Mouse (Mus musculus) heart, adult 2 months (tissue): ENCODE measurements at regions not wholly inside any gene's neighbourhood (a gene's known extent, or its start where the extent isn't known, plus 50 kb on each side); places are given as distances from the start of the nearest gene placed in this dataset.

Source experiments
- DNase-seq, 2 experiments: peaks; one replicate each; pipeline ENCODE4 v3.0.0; 2021
- H3K27ac ChIP-seq: fragments of 200-600 bp; 2 replicates; pipeline ENCODE4 v1.8.1; 2022
- H3K27me3 ChIP-seq: fragments of 200-500 bp; 2 replicates; pipeline ENCODE4 v1.6.1; 2012; ENCODE audit warnings: mild to moderate bottlenecking, low read length, inconsistent platforms, mixed read lengths; ENCODE audit not compliant: control insufficient read depth, insufficient read depth
- H3K36me3 ChIP-seq: fragments of 200-500 bp; 2 replicates; pipeline ENCODE4 v1.6.1; 2012; ENCODE audit warnings: low read length, inconsistent platforms; ENCODE audit not compliant: control insufficient read depth, insufficient read depth
- H3K4me1 ChIP-seq: fragments of 200-500 bp; 2 replicates; pipeline ENCODE4 v1.6.1; 2011; ENCODE audit warnings: low read length; ENCODE audit not compliant: control insufficient read depth, insufficient read depth
- H3K4me3 ChIP-seq: fragments of 200-600 bp; 2 replicates; pipeline ENCODE4 v1.8.1; 2022
- H3K79me2 ChIP-seq: fragments of 200-500 bp; replicated peaks from 2 replicates; pipeline ENCODE4 v1.6.1; 2012; ENCODE audit warnings: mild to moderate bottlenecking, inconsistent platforms, low read length, moderate library complexity, mixed read lengths; ENCODE audit not compliant: control insufficient read depth, insufficient read depth
- H3K9ac ChIP-seq: fragments of 200-500 bp; 2 replicates; pipeline ENCODE4 v1.6.1; 2012; ENCODE audit warnings: low read depth, mild to moderate bottlenecking, control low read depth, inconsistent platforms, low read length, mixed read lengths
- CTCF ChIP-seq: fragments of 200-600 bp; IDR thresholded peaks from 2 replicates; pipeline ENCODE4 v1.8.1; 2022; ENCODE audit warnings: antibody characterized with exemption, mild to moderate bottlenecking, moderate library complexity
- EP300 ChIP-seq: fragments of 200-500 bp; IDR thresholded peaks from 2 replicates; pipeline ENCODE4 v1.6.1; 2011; ENCODE audit warnings: low read depth, low read length, control low read depth; ENCODE audit not compliant: insufficient read depth
- POLR2A ChIP-seq: fragments of 200-500 bp; IDR thresholded peaks from 2 replicates; pipeline ENCODE4 v1.6.1; 2011; ENCODE audit warnings: mild to moderate bottlenecking, low read depth, low read length, control low read depth; ENCODE audit not compliant: insufficient read depth
- WGBS: fragments of 180-500 bp; shearing (Covaris S2); methylation state at CpG from one replicate; pipeline ENCODE4 v1.1.7; 2018; 5-methylcytosine and 5-hydroxymethylcytosine counted together
- intact Hi-C: fragments of 180-260 bp; cut with DNase I; formaldehyde crosslinking; loops from one replicate; pipeline ENCODE4 v1.15.1; 2025

GRCm38 (mm10) chr4:125270951-125271350 is 143.3 kb upstream of the Zc3h12a start:
- intact Hi-C loops = no loop called here
- Histone ChIP-seq H3K9ac (no peak overlapping the region), H3K36me3 (no peaks in the 10 kb centered on the region), H3K27ac (no peak overlapping the region), H3K4me3 (no peak overlapping the region), H3K4me1 (no peaks in the 10 kb centered on the region), H3K79me2 (no peaks in the 10 kb centered on the region), H3K27me3 (no peaks in the 10 kb centered on the region)
- TF ChIP-seq EP300 (no peak), POLR2A (no peak), CTCF (no peak)
- DNase-seq = no peak
- 79% methylated on average over 14 of the region's 14 CpGs for WGBS

DNA sequence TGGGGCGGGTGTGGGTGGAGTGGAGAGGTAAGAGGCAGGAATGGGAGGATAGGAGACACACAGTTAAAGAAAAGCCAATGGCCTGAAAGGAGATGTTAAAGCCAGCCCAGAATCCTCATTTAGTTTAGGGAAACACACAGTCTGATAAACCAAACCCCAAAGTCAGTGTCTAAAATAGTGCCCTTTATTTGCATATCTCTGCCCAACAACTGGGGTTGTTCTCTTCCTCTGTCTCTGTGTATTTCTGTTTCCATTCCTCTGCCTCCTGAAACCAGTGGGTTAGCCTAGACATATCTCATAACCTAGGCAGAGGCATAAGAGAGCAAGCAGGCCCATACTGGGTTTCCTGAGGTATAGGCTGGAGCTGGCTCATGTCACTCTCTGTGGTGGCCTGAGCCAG is 138.6 kb upstream of the Zc3h12a start:
- H3K27me3 ChIP-seq = no peaks in the 10 kb centered on the region
- no peaks in the 10 kb centered on the region for H3K79me2 ChIP-seq
- WGBS = 66% methylated on average over 1 of the region's 1 CpGs

DNA sequence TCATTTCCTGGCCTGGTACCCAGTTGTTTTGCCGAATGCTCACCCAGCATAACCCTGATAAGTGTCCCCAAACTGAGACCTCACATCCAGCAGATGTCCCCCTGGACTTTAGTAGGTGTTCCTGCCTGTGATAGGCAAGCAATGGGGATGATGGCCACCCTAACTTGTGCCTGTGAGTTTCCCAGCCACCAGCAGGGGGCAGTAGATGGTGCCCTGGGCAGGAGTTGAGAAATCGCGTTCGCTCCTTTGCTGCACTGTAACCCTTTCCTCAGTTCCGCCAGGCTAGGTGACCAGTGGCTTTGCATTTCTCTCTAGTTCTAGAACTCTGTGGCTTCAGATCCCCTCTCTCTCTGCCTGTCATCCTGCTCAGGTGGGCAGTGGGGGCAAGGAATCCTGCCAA is 137.9 kb upstream of the Zc3h12a start:
- Histone ChIP-seq H3K9ac (no peak overlapping the region), H3K36me3 (no peaks in the 10 kb centered on the region), H3K4me3 (no peak overlapping the region), H3K27ac (no peak overlapping the region), H3K27me3 (no peaks in the 10 kb centered on the region), H3K4me1 (no peaks in the 10 kb centered on the region), H3K79me2 (no peaks in the 10 kb centered on the region)
- DNase-seq = peak in 1 of 2 experiments; percentile 27
- intact Hi-C loops = no loop called here
- WGBS = 15% methylated on average over 5 of the region's 5 CpGs
- TF ChIP-seq POLR2A (no peak), CTCF (peak; percentile 70)

More for the DNA sequence above, 138.6 kb upstream of the Zc3h12a start:
- no peak overlapping the region for H3K4me3 ChIP-seq
- DNase-seq = no peak
- intact Hi-C loops = no loop called here
- no peak for TF ChIP-seq CTCF
- no peak for TF ChIP-seq EP300
- TF ChIP-seq POLR2A = no peak
- no peaks in the 10 kb centered on the region for H3K4me1 ChIP-seq
- no peaks in the 10 kb centered on the region for H3K36me3 ChIP-seq
- H3K27ac ChIP-seq = no peak overlapping the region
- H3K9ac ChIP-seq = no peak overlapping the region

- H3K79me2 ChIP-seq = no peaks in the 10 kb centered on the region
- intact Hi-C loops = no loop called here
- H3K9ac ChIP-seq = no peak overlapping the region
- H3K36me3 ChIP-seq = no peaks in the 10 kb centered on the region
- DNase-seq = no peak
- no peak overlapping the region for H3K4me3 ChIP-seq
- no peaks in the 10 kb centered on the region for H3K4me1 ChIP-seq
- no peaks in the 10 kb centered on the region for H3K27me3 ChIP-seq
- TF ChIP-seq EP300 (no peak), CTCF (no peak), POLR2A (no peak)
- no peak overlapping the region for H3K27ac ChIP-seq
- 38% methylated on average over 7 of the region's 7 CpGs for WGBS
These were observed 137.4 kb upstream of the Zc3h12a start for GRCm38 (mm10) chr4:125265065-125265464.

DNA sequence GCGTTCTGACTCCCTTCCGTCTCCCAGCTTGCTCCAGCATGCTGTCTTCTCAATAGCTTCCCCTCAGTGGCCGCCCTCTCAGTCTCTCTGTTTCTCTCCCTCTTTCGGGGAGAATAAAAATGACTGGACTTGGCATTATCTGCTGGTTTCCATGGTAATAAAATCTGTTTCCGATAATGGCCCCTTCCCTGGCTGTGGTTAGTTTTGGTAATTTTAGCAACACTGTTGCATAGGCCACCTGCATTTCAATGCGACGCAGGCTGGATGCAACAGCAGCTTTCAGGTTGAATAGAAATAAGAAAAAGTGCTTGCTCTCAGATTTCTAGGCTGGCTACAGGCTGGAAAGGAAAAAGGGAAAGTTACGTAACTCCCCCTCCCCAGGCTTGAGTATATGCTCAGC is 133.9 kb upstream of the Zc3h12a start:
- Histone ChIP-seq H3K27ac (no peak overlapping the region), H3K9ac (no peak overlapping the region), H3K27me3 (no peaks in the 10 kb centered on the region), H3K4me1 (no peaks in the 10 kb centered on the region), H3K36me3 (no peaks in the 10 kb centered on the region), H3K4me3 (no peak overlapping the region), H3K79me2 (no peaks in the 10 kb centered on the region)
- DNase-seq = no peak
- TF ChIP-seq CTCF = no peak
- no peak for TF ChIP-seq POLR2A
- no peak for TF ChIP-seq EP300
- 59% methylated on average over 8 of the region's 8 CpGs for WGBS
- intact Hi-C loops = no loop called here

- Histone ChIP-seq H3K4me1 (no peaks in the 10 kb centered on the region), H3K79me2 (no peaks in the 10 kb centered on the region), H3K27ac (no peak overlapping the region), H3K4me3 (no peak overlapping the region), H3K9ac (no peak overlapping the region), H3K27me3 (no peaks in the 10 kb centered on the region), H3K36me3 (no peaks in the 10 kb centered on the region)
- DNase-seq = no peak
- intact Hi-C loops = no loop called here
- 53% methylated on average over 10 of the region's 10 CpGs for WGBS
- TF ChIP-seq CTCF = no peak
- TF ChIP-seq POLR2A = no peak
- no peak for TF ChIP-seq EP300
These were observed 131.7 kb upstream of the Zc3h12a start for GRCm38 (mm10) chr4:125259306-125259705.

GRCm38 (mm10) chr4:125257916-125258315 is 130.3 kb upstream of the Zc3h12a start:
- no peak for DNase-seq
- Histone ChIP-seq H3K4me3 (no peak overlapping the region), H3K9ac (no peak overlapping the region), H3K36me3 (no peaks in the 10 kb centered on the region), H3K4me1 (no peaks in the 10 kb centered on the region), H3K79me2 (no peaks in the 10 kb centered on the region), H3K27ac (no peak overlapping the region), H3K27me3 (no peaks in the 10 kb centered on the region; the same call in 1 of the 2 replicates)
- TF ChIP-seq CTCF (no peak), POLR2A (no peak), EP300 (no peak)
- WGBS = 50% methylated on average over 6 of the region's 6 CpGs
- intact Hi-C loops = no loop called here
